Mouse (Mus musculus): ENCODE measurements around the gene St8sia6.

- no peak for TF ChIP-seq EP300 (IDR thresholded peaks at IDR 0.05; ENCODE audit: insufficient read depth, low read depth, low read length)
- TF ChIP-seq CTCF (IDR thresholded peaks at IDR 0.05; ENCODE audit: low read depth, low read length): no peak
These were observed 68.3 kb downstream of the St8sia6 start for GRCm38 (mm10) chr2:13725592-13725991.
